Mouse (Mus musculus) layer of hippocampus, adult 9-11 months (tissue): ENCODE measurements around the gene Sowahc.

Experiments used
- DNase-seq: peaks from one replicate; pipeline ENCODE4 v3.0.0; 2022

The Sowahc gene

GRCm38 (mm10) chr10:59256533-59256932 is 34.8 kb downstream of the Sowahc start:
- no peak for DNase-seq

- peak; percentile 51 for DNase-seq
These were observed 37.8 kb downstream of the Sowahc start for GRCm38 (mm10) chr10:59259572-59259971.

GRCm38 (mm10) chr10:59261603-59262002 is 39.9 kb downstream of the Sowahc start:
- DNase-seq = no peak

- no peak for DNase-seq
These were observed 40.3 kb downstream of the Sowahc start for GRCm38 (mm10) chr10:59262021-59262420.

GRCm38 (mm10) chr10:59262979-59263378 is 41.2 kb downstream of the Sowahc start:
- DNase-seq = peak; percentile 21

GRCm38 (mm10) chr10:59265067-59265466 is 43.3 kb downstream of the Sowahc start:
- peak; percentile 79 for DNase-seq

- DNase-seq = peak; percentile 57
These were observed 43.9 kb downstream of the Sowahc start for GRCm38 (mm10) chr10:59265674-59266073.

- peak; percentile 35 for DNase-seq
These were observed 44.3 kb downstream of the Sowahc start for GRCm38 (mm10) chr10:59266097-59266496.

GRCm38 (mm10) chr10:59267275-59267674 is 45.5 kb downstream of the Sowahc start:
- no peak for DNase-seq

- no peak for DNase-seq
These were observed 46.4 kb downstream of the Sowahc start for GRCm38 (mm10) chr10:59268109-59268508.

GRCm38 (mm10) chr10:59268754-59269153 is 47.0 kb downstream of the Sowahc start:
- DNase-seq = no peak

GRCm38 (mm10) chr10:59275745-59276144 is 54.0 kb downstream of the Sowahc start:
- no peak for DNase-seq
